Mouse (Mus musculus): ENCODE measurements around the gene Hspb11. TPM values are rescaled to one million over a fixed set of nuclear protein-coding genes. Genes with fewer than 3 reads are reported as not detected.

Hspb11 gene
- polyA plus RNA-seq, 1 experiment from 2014 or later, result 6.4 TPM

DNA sequence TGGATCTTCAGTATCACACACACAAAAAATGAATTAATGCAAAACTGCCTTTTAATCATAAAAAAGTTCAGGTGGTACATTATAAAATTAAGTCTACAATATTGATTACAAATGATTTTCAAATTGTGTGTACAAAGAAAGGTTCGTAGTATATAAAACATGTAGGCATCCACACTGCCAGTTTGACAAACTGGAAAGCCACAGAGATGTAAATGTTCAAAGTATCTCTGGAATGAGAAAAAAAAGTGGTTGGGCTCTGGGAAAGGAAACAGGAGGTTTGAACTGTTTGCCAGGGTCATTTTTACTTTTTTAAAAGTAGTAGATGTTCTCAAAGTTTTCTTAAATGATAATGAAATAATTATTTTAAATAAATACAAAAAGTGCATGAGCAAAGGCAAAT lies 7.4 kb upstream of the Hspb11 start:
- ATAC-seq (ENCODE audit: low read depth), result no peak
- H3K4me2 ChIP-seq (ENCODE audit: low read depth, low read length), result no peak overlapping the region
- no peaks in the 10 kb centered on the region for H3K27me3 ChIP-seq (ENCODE audit: control insufficient read depth, insufficient read depth, low read depth, low read length)
- peaks cover 11% of the 10 kb centered on the region for H3K4me1 ChIP-seq (ENCODE audit: control insufficient read depth, low read depth, low read length)
- H3K36me3 ChIP-seq (ENCODE audit: control insufficient read depth, insufficient read depth), result no peaks in the 10 kb centered on the region
- H3K9me3 ChIP-seq (replicated peaks; ENCODE audit: control insufficient read depth, low read length), result no peaks in the 10 kb centered on the region
- no peak overlapping the region for H3K4me3 ChIP-seq (ENCODE audit: low read depth, low read length)
- no peak overlapping the region for H3K27ac ChIP-seq (ENCODE audit: low read length)
- no peak overlapping the region for H3K9ac ChIP-seq (ENCODE audit: low read depth, low read length)
- WGBS (ENCODE audit: insufficient replicate concordance), result 55% methylated on average over 1 of the region's 1 CpGs

DNA sequence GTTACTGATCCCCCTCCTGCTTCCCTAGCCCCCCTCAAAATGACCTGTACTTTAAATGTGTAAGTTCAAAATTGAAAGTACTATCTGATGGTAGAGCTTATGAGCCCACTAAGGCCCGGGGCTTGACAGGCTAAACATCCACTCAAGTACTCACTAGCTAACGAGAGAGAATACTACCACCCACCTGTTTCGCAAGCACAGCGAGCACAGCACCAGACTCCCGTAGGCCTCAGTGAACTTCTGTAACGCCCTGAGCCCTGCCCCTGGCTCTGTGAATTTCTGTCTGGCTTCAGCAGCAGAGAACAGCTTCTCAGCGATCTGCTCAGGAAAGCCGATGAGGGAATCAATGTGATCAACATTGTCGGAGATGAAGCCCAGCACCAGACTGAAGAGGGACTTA lies 6.3 kb upstream of the Hspb11 start:
- Histone ChIP-seq H3K4me3 (ENCODE audit: low read depth, low read length) (no peak overlapping the region), H3K9me3 (replicated peaks; ENCODE audit: control insufficient read depth, low read length) (no peaks in the 10 kb centered on the region), H3K36me3 (ENCODE audit: control insufficient read depth, insufficient read depth) (no peaks in the 10 kb centered on the region), H3K4me1 (ENCODE audit: control insufficient read depth, low read depth, low read length) (peaks cover 14% of the 10 kb centered on the region), H3K4me2 (ENCODE audit: low read depth, low read length) (no peak overlapping the region), H3K27ac (ENCODE audit: low read length) (peak overlapping the region; percentile 34; the same call in 1 of the 2 replicates), H3K27me3 (ENCODE audit: control insufficient read depth, insufficient read depth, low read depth, low read length) (no peaks in the 10 kb centered on the region), H3K9ac (ENCODE audit: low read depth, low read length) (no peak overlapping the region)
- WGBS (ENCODE audit: insufficient replicate concordance), result 68% methylated on average over 9 of the region's 9 CpGs
- ATAC-seq (ENCODE audit: low read depth), result peak; percentile 71

GRCm38 (mm10) chr4:107248061-107248460 lies 5.3 kb upstream of the Hspb11 start:
- Histone ChIP-seq H3K4me3 (ENCODE audit: low read depth, low read length) (no peak overlapping the region), H3K27ac (ENCODE audit: low read length) (no peak overlapping the region), H3K4me1 (ENCODE audit: control insufficient read depth, low read depth, low read length) (peaks cover 23% of the 10 kb centered on the region), H3K9me3 (replicated peaks; ENCODE audit: control insufficient read depth, low read length) (no peaks in the 10 kb centered on the region), H3K36me3 (ENCODE audit: control insufficient read depth, insufficient read depth) (no peaks in the 10 kb centered on the region), H3K4me2 (ENCODE audit: low read depth, low read length) (no peak overlapping the region), H3K9ac (ENCODE audit: low read depth, low read length) (no peak overlapping the region), H3K27me3 (ENCODE audit: control insufficient read depth, insufficient read depth, low read depth, low read length) (no peaks in the 10 kb centered on the region)
- no peak for ATAC-seq (ENCODE audit: low read depth)
- 71% methylated on average over 3 of the region's 3 CpGs for WGBS (ENCODE audit: insufficient replicate concordance)

DNA sequence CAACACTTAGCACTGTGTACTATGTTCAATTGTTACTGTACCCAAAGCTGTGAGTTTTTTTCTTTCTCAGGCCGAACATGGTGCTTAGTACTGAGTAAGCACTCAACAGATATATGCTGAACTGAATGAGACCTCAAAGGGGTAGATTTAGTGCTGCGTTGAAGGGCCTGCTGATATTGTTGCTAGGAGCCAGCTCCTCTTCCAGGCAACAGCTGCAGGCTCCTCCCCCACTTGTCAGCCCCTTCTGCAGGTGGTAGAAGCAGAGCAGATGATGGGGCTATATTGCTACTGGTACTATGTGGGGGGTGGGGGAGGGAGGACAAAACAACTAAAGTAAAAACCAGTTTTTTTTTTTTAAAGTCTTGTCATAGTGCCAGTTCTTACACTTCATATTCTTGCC lies 3.9 kb upstream of the Hspb11 start:
- H3K4me1 ChIP-seq (ENCODE audit: control insufficient read depth, low read depth, low read length), result peaks cover 30% of the 10 kb centered on the region

DNA sequence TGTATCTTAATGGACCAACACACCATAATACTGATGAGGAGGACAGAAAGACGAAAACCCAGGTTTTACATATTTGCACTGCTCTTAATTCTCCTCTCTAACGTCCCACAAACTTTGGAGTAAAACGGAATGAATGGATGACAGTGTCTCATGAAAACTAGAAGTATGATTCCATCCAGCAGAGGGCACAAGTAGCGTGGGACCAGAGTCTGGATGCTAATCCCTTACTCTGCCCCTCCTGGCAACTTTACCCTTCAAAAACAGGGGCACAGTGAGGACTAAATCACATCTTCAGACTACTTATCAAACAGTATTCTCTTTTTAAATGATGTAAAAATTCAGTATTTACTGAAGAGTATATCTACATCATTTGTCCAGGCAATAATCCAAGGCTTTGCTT lies 2.9 kb upstream of the Hspb11 start:
- no peak overlapping the region for H3K4me2 ChIP-seq (ENCODE audit: low read depth, low read length)

More for the DNA sequence above, 3.9 kb upstream of the Hspb11 start:
- WGBS (ENCODE audit: insufficient replicate concordance), result 56% methylated on average over 2 of the region's 2 CpGs
- no peak overlapping the region for H3K27ac ChIP-seq (ENCODE audit: low read length)
- H3K4me3 ChIP-seq (ENCODE audit: low read depth, low read length), result no peak overlapping the region
- no peaks in the 10 kb centered on the region for H3K9me3 ChIP-seq (replicated peaks; ENCODE audit: control insufficient read depth, low read length)
- H3K4me2 ChIP-seq (ENCODE audit: low read depth, low read length), result no peak overlapping the region
- ATAC-seq (ENCODE audit: low read depth), result no peak
- no peaks in the 10 kb centered on the region for H3K27me3 ChIP-seq (ENCODE audit: control insufficient read depth, insufficient read depth, low read depth, low read length)
- no peaks in the 10 kb centered on the region for H3K36me3 ChIP-seq (ENCODE audit: control insufficient read depth, insufficient read depth)
- H3K9ac ChIP-seq (ENCODE audit: low read depth, low read length), result no peak overlapping the region

DNA sequence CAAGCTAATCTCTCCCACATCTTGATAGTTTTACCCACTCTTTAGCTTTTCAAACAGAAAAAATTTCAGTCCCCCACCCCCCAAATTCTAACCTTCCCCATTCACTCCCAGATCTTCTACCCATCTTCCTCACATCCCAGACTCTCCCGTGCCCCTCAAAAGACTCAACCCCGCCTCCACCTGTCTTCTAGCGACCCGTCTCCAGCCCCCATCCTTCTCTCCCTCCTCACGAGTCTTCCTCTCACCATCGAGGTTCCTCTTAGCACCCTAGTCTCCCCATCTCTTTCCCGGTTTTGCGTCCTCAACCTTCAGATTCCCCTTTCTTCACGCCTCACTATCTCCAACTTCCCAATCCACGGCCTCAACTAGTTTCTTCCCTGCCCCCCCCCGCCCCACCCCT lies 871 bp upstream of the Hspb11 start:
- H3K4me2 ChIP-seq (ENCODE audit: low read depth, low read length), result peak overlapping the region; percentile 98
- peak overlapping the region; percentile 90 for H3K4me3 ChIP-seq (ENCODE audit: low read depth, low read length)
- H3K4me1 ChIP-seq (ENCODE audit: control insufficient read depth, low read depth, low read length), result peaks cover 29% of the 10 kb centered on the region
- H3K9me3 ChIP-seq (replicated peaks; ENCODE audit: control insufficient read depth, low read length), result no peaks in the 10 kb centered on the region
- H3K36me3 ChIP-seq (ENCODE audit: control insufficient read depth, insufficient read depth), result no peaks in the 10 kb centered on the region
- WGBS (ENCODE audit: insufficient replicate concordance), result 1% methylated on average over 11 of the region's 11 CpGs
- no peak overlapping the region for H3K27ac ChIP-seq (ENCODE audit: low read length)
- no peak for ATAC-seq (ENCODE audit: low read depth)
- H3K27me3 ChIP-seq (ENCODE audit: control insufficient read depth, insufficient read depth, low read depth, low read length), result no peaks in the 10 kb centered on the region
- peak overlapping the region; percentile 87 for H3K9ac ChIP-seq (ENCODE audit: low read depth, low read length)

More for the DNA sequence above, 2.9 kb upstream of the Hspb11 start:
- no peak overlapping the region for H3K4me3 ChIP-seq (ENCODE audit: low read depth, low read length)
- H3K9me3 ChIP-seq (replicated peaks; ENCODE audit: control insufficient read depth, low read length), result no peaks in the 10 kb centered on the region
- 25% methylated on average over 4 of the region's 4 CpGs for WGBS (ENCODE audit: insufficient replicate concordance)
- no peak for ATAC-seq (ENCODE audit: low read depth)
- H3K36me3 ChIP-seq (ENCODE audit: control insufficient read depth, insufficient read depth), result no peaks in the 10 kb centered on the region
- H3K27ac ChIP-seq (ENCODE audit: low read length), result no peak overlapping the region
- no peak overlapping the region for H3K9ac ChIP-seq (ENCODE audit: low read depth, low read length)
- H3K27me3 ChIP-seq (ENCODE audit: control insufficient read depth, insufficient read depth, low read depth, low read length), result no peaks in the 10 kb centered on the region
- H3K4me1 ChIP-seq (ENCODE audit: control insufficient read depth, low read depth, low read length), result peaks cover 31% of the 10 kb centered on the region

DNA sequence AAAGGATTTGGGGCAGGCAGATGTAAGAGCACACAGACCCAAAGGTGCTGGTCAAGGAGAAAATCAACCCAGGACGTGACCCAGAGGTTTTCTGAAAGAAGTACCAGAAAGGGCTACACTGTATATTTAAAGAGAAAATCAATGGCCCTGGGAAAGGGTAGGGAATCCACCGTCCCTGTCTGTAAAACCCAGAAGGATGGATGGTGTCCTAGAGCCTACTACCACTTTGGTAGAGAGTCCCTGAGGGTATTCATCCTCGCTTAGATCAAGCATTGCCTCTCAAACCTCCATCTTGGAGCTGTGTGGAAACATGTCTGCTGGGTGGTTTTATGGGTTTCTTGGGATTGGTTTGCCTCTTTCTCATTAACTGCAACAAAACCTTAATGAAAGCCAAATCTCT lies 1.0 kb downstream of the Hspb11 start:
- 55% methylated on average over 3 of the region's 3 CpGs for WGBS (ENCODE audit: insufficient replicate concordance)
- H3K36me3 ChIP-seq (ENCODE audit: control insufficient read depth, insufficient read depth), result no peaks in the 10 kb centered on the region
- H3K4me1 ChIP-seq (ENCODE audit: control insufficient read depth, low read depth, low read length), result peaks cover 23% of the 10 kb centered on the region
- no peak for ATAC-seq (ENCODE audit: low read depth)
- H3K9ac ChIP-seq (ENCODE audit: low read depth, low read length), result peak overlapping the region; percentile 87
- peak overlapping the region; percentile 98 for H3K4me2 ChIP-seq (ENCODE audit: low read depth, low read length)
- H3K4me3 ChIP-seq (ENCODE audit: low read depth, low read length), result peak overlapping the region; percentile 90
- no peaks in the 10 kb centered on the region for H3K27me3 ChIP-seq (ENCODE audit: control insufficient read depth, insufficient read depth, low read depth, low read length)
- no peak overlapping the region for H3K27ac ChIP-seq (ENCODE audit: low read length)
- H3K9me3 ChIP-seq (replicated peaks; ENCODE audit: control insufficient read depth, low read length), result no peaks in the 10 kb centered on the region

GRCm38 (mm10) chr4:107260001-107260400 lies 6.6 kb downstream of the Hspb11 start:
- 32% methylated on average over 4 of the region's 4 CpGs for WGBS (ENCODE audit: insufficient replicate concordance)
- ATAC-seq (ENCODE audit: low read depth), result no peak
- no peaks in the 10 kb centered on the region for H3K4me1 ChIP-seq (ENCODE audit: control insufficient read depth, low read depth, low read length)
- no peak overlapping the region for H3K27ac ChIP-seq (ENCODE audit: low read length)
- H3K9ac ChIP-seq (ENCODE audit: low read depth, low read length), result no peak overlapping the region
- no peak overlapping the region for H3K4me3 ChIP-seq (ENCODE audit: low read depth, low read length)
- no peak overlapping the region for H3K4me2 ChIP-seq (ENCODE audit: low read depth, low read length)
- H3K27me3 ChIP-seq (ENCODE audit: control insufficient read depth, insufficient read depth, low read depth, low read length), result no peaks in the 10 kb centered on the region
- H3K9me3 ChIP-seq (replicated peaks; ENCODE audit: control insufficient read depth, low read length), result no peaks in the 10 kb centered on the region
- H3K36me3 ChIP-seq (ENCODE audit: control insufficient read depth, insufficient read depth), result no peaks in the 10 kb centered on the region

DNA sequence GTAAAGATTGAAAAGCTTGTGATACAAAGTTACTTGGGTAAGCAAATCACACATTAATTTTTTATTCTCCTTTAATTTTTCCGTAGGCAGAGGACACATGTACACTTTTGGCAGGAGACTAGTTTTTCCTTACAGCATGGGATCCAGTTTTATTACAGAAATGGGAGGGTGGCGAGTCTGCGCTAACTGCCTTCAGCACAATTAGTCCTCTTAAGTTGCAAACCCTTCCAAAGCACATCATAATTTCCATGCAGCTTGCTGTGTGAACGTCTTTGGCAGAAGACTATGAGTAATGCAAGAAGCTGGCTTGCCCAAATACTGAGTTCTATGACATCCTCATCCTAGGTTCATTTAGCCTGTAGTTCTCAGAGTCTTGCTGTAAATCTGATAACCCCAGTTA lies 20.3 kb downstream of the Hspb11 start:
- Histone ChIP-seq H3K9ac (ENCODE audit: low read depth, low read length) (no peak overlapping the region), H3K4me2 (ENCODE audit: low read depth, low read length) (no peak overlapping the region), H3K27ac (ENCODE audit: low read length) (no peak overlapping the region), H3K4me3 (ENCODE audit: low read depth, low read length) (no peak overlapping the region), H3K36me3 (ENCODE audit: control insufficient read depth, insufficient read depth) (no peaks in the 10 kb centered on the region), H3K4me1 (ENCODE audit: control insufficient read depth, low read depth, low read length) (no peaks in the 10 kb centered on the region), H3K27me3 (ENCODE audit: control insufficient read depth, insufficient read depth, low read depth, low read length) (no peaks in the 10 kb centered on the region), H3K9me3 (replicated peaks; ENCODE audit: control insufficient read depth, low read length) (no peaks in the 10 kb centered on the region)
- no peak for ATAC-seq (ENCODE audit: low read depth)
- 63% methylated on average over 4 of the region's 4 CpGs for WGBS (ENCODE audit: insufficient replicate concordance)
